Mouse (Mus musculus): ENCODE measurements around the gene Pdzk1. TPM values are rescaled to one million over a fixed set of nuclear protein-coding genes. Genes with fewer than 3 reads are reported as not detected.

Gene Pdzk1
- polyA plus RNA-seq (2012; rRNA removed) (0.12 and 0.24 TPM in 2 replicates), polyA plus RNA-seq (2014; fragmentation: Nextera tagmentation; extraction: Ambion mirVana) (not detected in 2 replicates)

- no peak for TF ChIP-seq POLR2A (IDR thresholded peaks at IDR 0.05; ENCODE audit: borderline replicate concordance, extremely low read depth, insufficient read depth, insufficient read length)
These were observed at the start of gene Pdzk1, which contains the start of gene Cd160 for GRCm38 (mm10) chr3:96828984-96829383. Gene Pdzk1 (plus strand): TSS chr3:96829284. Gene Cd160 (minus strand): TSS chr3:96829351.

GRCm38 (mm10) chr3:96782236-96782635 lies 46.8 kb upstream of the Pdzk1 start:
- no peak overlapping the region for H3K9ac ChIP-seq (ENCODE audit: low read depth, low read length, severe bottlenecking)
- no peak overlapping the region for H3K4me3 ChIP-seq (replicated peaks; ENCODE audit: low read length)
- H3K27me3 ChIP-seq (ENCODE audit: control insufficient read depth, insufficient read depth, low read length) = no peaks in the 10 kb centered on the region
- no peak for DNase-seq (ENCODE audit: low spot score)
- H3K27ac ChIP-seq (replicated peaks; ENCODE audit: low read depth, low read length) = no peak overlapping the region
- no peak for TF ChIP-seq POLR2A (IDR thresholded peaks at IDR 0.05; ENCODE audit: borderline replicate concordance, extremely low read depth, insufficient read depth, insufficient read length)
- H3K9me3 ChIP-seq (ENCODE audit: control insufficient read depth, low read length) = no peaks in the 10 kb centered on the region
- H3K4me2 ChIP-seq (replicated peaks; ENCODE audit: low read depth, low read length, severe bottlenecking) = no peak overlapping the region
- no peak for ATAC-seq (ENCODE audit: low FRiP score, low read depth)
- 88% methylated on average over 8 of the region's 8 CpGs for WGBS
- no peaks in the 10 kb centered on the region for H3K4me1 ChIP-seq (ENCODE audit: control insufficient read depth, insufficient read depth, low read length)
- peaks cover 25% of the 10 kb centered on the region for H3K36me3 ChIP-seq (ENCODE audit: control insufficient read depth, insufficient read depth, low read length)

More at GRCm38 (mm10) chr3:96828984-96829383, at the start of gene Pdzk1, which contains the start of gene Cd160:
- no peak for ATAC-seq (ENCODE audit: low FRiP score, low read depth)
- H3K27ac ChIP-seq (replicated peaks; ENCODE audit: low read depth, low read length) = no peak within 1 kb of the TSS
- H3K4me2 ChIP-seq (replicated peaks; ENCODE audit: low read depth, low read length, severe bottlenecking) = no peak within 1 kb of the TSS
- no peak within 1 kb of the TSS for H3K4me3 ChIP-seq (replicated peaks; ENCODE audit: low read length)
- no peaks in the 10 kb centered on the region for H3K9me3 ChIP-seq (ENCODE audit: control insufficient read depth, low read length)
- H3K9ac ChIP-seq (ENCODE audit: low read depth, low read length, severe bottlenecking) = no peak within 1 kb of the TSS
- no peaks in the 10 kb centered on the region for H3K27me3 ChIP-seq (ENCODE audit: control insufficient read depth, insufficient read depth, low read length)
- DNase-seq (ENCODE audit: low spot score) = no peak
- WGBS = 70% methylated on average over 1 of the region's 1 CpGs
- no peaks in the 10 kb centered on the region for H3K4me1 ChIP-seq (ENCODE audit: control insufficient read depth, insufficient read depth, low read length)
- H3K36me3 ChIP-seq (ENCODE audit: control insufficient read depth, insufficient read depth, low read length) = no peaks in the 10 kb centered on the region

GRCm38 (mm10) chr3:96787784-96788183 lies 41.3 kb upstream of the Pdzk1 start:
- H3K36me3 ChIP-seq (ENCODE audit: control insufficient read depth, insufficient read depth, low read length) = peaks cover 50% of the 10 kb centered on the region

GRCm38 (mm10) chr3:96788506-96788905 lies 40.6 kb upstream of the Pdzk1 start:
- Histone ChIP-seq H3K4me3 (replicated peaks; ENCODE audit: low read length) (no peak overlapping the region), H3K9ac (ENCODE audit: low read depth, low read length, severe bottlenecking) (no peak overlapping the region), H3K4me2 (replicated peaks; ENCODE audit: low read depth, low read length, severe bottlenecking) (no peak overlapping the region), H3K36me3 (ENCODE audit: control insufficient read depth, insufficient read depth, low read length) (peaks cover 55% of the 10 kb centered on the region), H3K27ac (replicated peaks; ENCODE audit: low read depth, low read length) (no peak overlapping the region), H3K4me1 (ENCODE audit: control insufficient read depth, insufficient read depth, low read length) (no peaks in the 10 kb centered on the region), H3K27me3 (ENCODE audit: control insufficient read depth, insufficient read depth, low read length) (no peaks in the 10 kb centered on the region), H3K9me3 (ENCODE audit: control insufficient read depth, low read length) (no peaks in the 10 kb centered on the region)
- DNase-seq (ENCODE audit: low spot score) (no peak), ATAC-seq (ENCODE audit: low FRiP score, low read depth) (no peak)
- TF ChIP-seq POLR2A (IDR thresholded peaks at IDR 0.05; ENCODE audit: borderline replicate concordance, extremely low read depth, insufficient read depth, insufficient read length) = no peak
- 93% methylated on average over 8 of the region's 8 CpGs for WGBS

More at GRCm38 (mm10) chr3:96787784-96788183, 41.3 kb upstream of the Pdzk1 start:
- no peak overlapping the region for H3K9ac ChIP-seq (ENCODE audit: low read depth, low read length, severe bottlenecking)
- H3K27me3 ChIP-seq (ENCODE audit: control insufficient read depth, insufficient read depth, low read length) = no peaks in the 10 kb centered on the region
- H3K27ac ChIP-seq (replicated peaks; ENCODE audit: low read depth, low read length) = no peak overlapping the region
- TF ChIP-seq POLR2A (IDR thresholded peaks at IDR 0.05; ENCODE audit: borderline replicate concordance, extremely low read depth, insufficient read depth, insufficient read length) = no peak
- no peak for ATAC-seq (ENCODE audit: low FRiP score, low read depth)
- H3K4me1 ChIP-seq (ENCODE audit: control insufficient read depth, insufficient read depth, low read length) = no peaks in the 10 kb centered on the region
- H3K4me2 ChIP-seq (replicated peaks; ENCODE audit: low read depth, low read length, severe bottlenecking) = no peak overlapping the region
- H3K4me3 ChIP-seq (replicated peaks; ENCODE audit: low read length) = no peak overlapping the region
- H3K9me3 ChIP-seq (ENCODE audit: control insufficient read depth, low read length) = no peaks in the 10 kb centered on the region
- WGBS = 96% methylated on average over 1 of the region's 1 CpGs
- DNase-seq (ENCODE audit: low spot score) = no peak

GRCm38 (mm10) chr3:96800254-96800653 lies 28.8 kb upstream of the Pdzk1 start:
- H3K4me3 ChIP-seq (replicated peaks; ENCODE audit: low read length) = no peak overlapping the region
- no peaks in the 10 kb centered on the region for H3K9me3 ChIP-seq (ENCODE audit: control insufficient read depth, low read length)
- TF ChIP-seq POLR2A (IDR thresholded peaks at IDR 0.05; ENCODE audit: borderline replicate concordance, extremely low read depth, insufficient read depth, insufficient read length) = no peak
- DNase-seq (ENCODE audit: low spot score) (no peak), ATAC-seq (ENCODE audit: low FRiP score, low read depth) (no peak)
- WGBS = 79% methylated on average over 11 of the region's 11 CpGs
- H3K27me3 ChIP-seq (ENCODE audit: control insufficient read depth, insufficient read depth, low read length) = no peaks in the 10 kb centered on the region
- no peaks in the 10 kb centered on the region for H3K4me1 ChIP-seq (ENCODE audit: control insufficient read depth, insufficient read depth, low read length)
- H3K36me3 ChIP-seq (ENCODE audit: control insufficient read depth, insufficient read depth, low read length) = peaks cover 7% of the 10 kb centered on the region; the same call in 1 of the 2 replicates
- no peak overlapping the region for H3K4me2 ChIP-seq (replicated peaks; ENCODE audit: low read depth, low read length, severe bottlenecking)
- H3K27ac ChIP-seq (replicated peaks; ENCODE audit: low read depth, low read length) = no peak overlapping the region
- H3K9ac ChIP-seq (ENCODE audit: low read depth, low read length, severe bottlenecking) = no peak overlapping the region

Data from limb, embryonic 14.5 days (tissue).